Mouse (Mus musculus) neural tube, embryonic 10.5 days (tissue): ENCODE data around the gene Dyrk3.

Experiments used
- DNase-seq: peaks from one replicate; pipeline ENCODE4 v3.0.0-alpha.2; 2017; ENCODE audit warnings: low spot score; ENCODE audit errors: extremely low spot score

Gene Dyrk3

GRCm38 (mm10) chr1:131084289-131084688 is 53.9 kb downstream of the Dyrk3 start:
- DNase-seq = peak; percentile 40

DNA sequence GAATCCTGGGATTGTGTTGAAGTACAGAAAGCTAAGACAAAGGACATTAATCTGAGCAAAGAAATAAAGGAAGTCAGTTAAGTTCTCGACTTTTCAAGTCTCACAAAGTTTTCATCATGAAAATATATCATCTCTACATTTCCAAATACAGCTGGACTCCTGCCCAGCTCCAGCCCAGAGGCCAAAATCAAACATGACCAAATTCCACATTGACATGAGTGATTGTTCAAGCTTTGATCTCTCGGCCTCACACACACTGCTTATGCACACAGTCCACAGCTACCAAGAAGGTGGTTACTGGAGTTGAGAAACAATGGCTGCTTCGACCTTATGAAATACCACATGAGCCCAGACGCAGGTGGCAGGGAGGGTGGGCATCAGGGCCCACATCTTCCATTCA is 54.5 kb downstream of the Dyrk3 start:
- DNase-seq = no peak

- no peak for DNase-seq
Measured at GRCm38 (mm10) chr1:131083122-131083521, 55.0 kb downstream of the Dyrk3 start.

DNA sequence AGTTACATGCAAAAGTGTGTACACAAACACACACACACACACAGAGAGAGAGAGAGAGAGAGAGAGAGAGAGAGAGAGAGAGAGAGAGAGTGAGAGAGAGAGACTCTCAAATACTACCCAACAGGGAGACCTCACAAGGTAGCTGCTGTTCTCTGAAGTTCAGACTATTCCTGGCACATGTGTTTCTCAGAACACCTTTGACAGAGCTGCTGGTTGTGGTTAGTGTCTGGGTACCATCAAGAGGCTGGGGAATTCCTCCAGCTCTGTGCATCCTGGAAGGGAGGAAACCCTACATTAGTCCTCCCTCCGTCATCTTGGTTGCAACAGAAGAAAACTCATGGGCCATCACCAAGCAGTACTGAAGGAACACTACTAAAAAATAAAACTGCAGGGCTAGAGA is 57.5 kb downstream of the Dyrk3 start:
- no peak for DNase-seq

GRCm38 (mm10) chr1:131079762-131080161 is 58.4 kb downstream of the Dyrk3 start:
- DNase-seq = no peak

- no peak for DNase-seq
Measured at GRCm38 (mm10) chr1:131078761-131079330, 59.3 kb downstream of the Dyrk3 start.
